Mouse (Mus musculus) MEL (cell line): ENCODE data around the gene Trappc11. TPM values are rescaled to one million over a fixed set of nuclear protein-coding genes. Genes with fewer than 3 reads are reported as not detected.

Experiments used
- DNase-seq: peaks from one replicate; pipeline ENCODE4 v3.0.0; 2011; ENCODE audit warnings: low read depth, low spot score
- H3K27ac ChIP-seq: 2 replicates; pipeline ENCODE4 v1.5.1; 2012; ENCODE audit warnings: low read depth, mild to moderate bottlenecking, control low read depth, low read length, moderate library complexity; ENCODE audit not compliant: control insufficient read depth
- H3K27me3 ChIP-seq, 2 experiments: fragments of 150-350 bp in 1 of 2; sonication (generic) in 1 of 2; 2 replicates each; pipeline ENCODE4 v1.6.1; 2012; ENCODE audit warnings: low read length in 2 of 2, mild to moderate bottlenecking in 2 of 2, improper control_type of control experiment in 1 of 2, moderate library complexity in 1 of 2; ENCODE audit not compliant: insufficient read depth in 2 of 2, control insufficient read depth in 1 of 2
- H3K36me3 ChIP-seq, 2 experiments: 2 replicates each; pipeline ENCODE4 v1.6.1; 2012 to 2014; ENCODE audit warnings: low read length in 2 of 2, improper control_type of control experiment in 1 of 2, inconsistent platforms in 1 of 2, mild to moderate bottlenecking in 1 of 2; ENCODE audit not compliant: insufficient read depth in 2 of 2, control insufficient read depth in 1 of 2
- H3K4me1 ChIP-seq, 2 experiments: fragments of 150-350 bp in 1 of 2; sonication (generic) in 1 of 2; 2 replicates each; pipeline ENCODE4 v1.6.1; 2012; ENCODE audit warnings: low read length in 2 of 2, improper control_type of control experiment in 1 of 2, mild to moderate bottlenecking in 1 of 2; ENCODE audit not compliant: insufficient read depth in 2 of 2, control insufficient read depth in 1 of 2
- H3K4me3 ChIP-seq, 2 experiments: fragments of 150-350 bp in 1 of 2; sonication (generic) in 1 of 2; 2 replicates each; pipeline ENCODE4 v1.5.1; 2012; ENCODE audit warnings: low read depth in 2 of 2, low read length in 2 of 2, mild to moderate bottlenecking in 2 of 2, moderate library complexity in 2 of 2, control low read depth in 1 of 2, improper control_type of control experiment in 1 of 2; ENCODE audit not compliant: control insufficient read depth in 1 of 2, insufficient read depth in 1 of 2
- H3K79me2 ChIP-seq: 2 replicates; pipeline ENCODE4 v1.6.1; 2012; ENCODE audit warnings: mild to moderate bottlenecking, low read length, moderate library complexity; ENCODE audit not compliant: control insufficient read depth, poor library complexity, insufficient read depth
- H3K9ac ChIP-seq: 2 replicates; pipeline ENCODE4 v1.6.1; 2012; ENCODE audit warnings: low read depth, mild to moderate bottlenecking, control low read depth, low read length, moderate library complexity; ENCODE audit not compliant: control insufficient read depth, poor library complexity, severe bottlenecking
- H3K9me3 ChIP-seq: fragments of 150-350 bp; sonication (generic); replicated peaks from 2 replicates; pipeline ENCODE4 v1.6.1; 2012; ENCODE audit warnings: mild to moderate bottlenecking, low read length, improper control_type of control experiment, moderate library complexity; ENCODE audit not compliant: insufficient read depth
- CHD1 ChIP-seq: IDR thresholded peaks from 2 replicates; pipeline ENCODE4 v1.6.1; 2012; ENCODE audit warnings: low read depth, mild to moderate bottlenecking, inconsistent platforms, low read length, improper control_type of control experiment
- CHD2 ChIP-seq: IDR thresholded peaks from 2 replicates; pipeline ENCODE4 v1.6.1; 2011; ENCODE audit warnings: low read length, improper control_type of control experiment
- CTCF ChIP-seq, 3 experiments: IDR thresholded peaks in 2 of 3; conservative IDR thresholded peaks in 1 of 3; 2 replicates each; pipeline ENCODE4 v1.5.1; 2011 to 2012; ENCODE audit warnings: low read length in 3 of 3, low read depth in 2 of 3, mild to moderate bottlenecking in 2 of 3, improper control_type of control experiment in 1 of 3, inconsistent platforms in 1 of 3, mixed read lengths in 1 of 3, moderate library complexity in 1 of 3; ENCODE audit not compliant: control insufficient read depth in 1 of 3, insufficient read depth in 1 of 3, poor library complexity in 1 of 3, severe bottlenecking in 1 of 3
- ETS1 ChIP-seq: IDR thresholded peaks from 2 replicates; pipeline ENCODE4 v1.6.1; 2012; ENCODE audit warnings: low read depth, mild to moderate bottlenecking, inconsistent platforms, low read length, improper control_type of control experiment, moderate library complexity
- GABPA ChIP-seq: IDR thresholded peaks from 2 replicates; pipeline ENCODE4 v1.6.1; 2012; ENCODE audit warnings: low read depth, mild to moderate bottlenecking, inconsistent platforms, low read length, improper control_type of control experiment, moderate library complexity
- GATA1 ChIP-seq: IDR thresholded peaks from 2 replicates; pipeline ENCODE4 v1.6.1; 2011; ENCODE audit warnings: low read depth, low read length, improper control_type of control experiment
- HCFC1 ChIP-seq: IDR thresholded peaks from 2 replicates; pipeline ENCODE4 v1.6.1; 2012; ENCODE audit warnings: low read depth, mild to moderate bottlenecking, inconsistent platforms, low read length, improper control_type of control experiment, moderate library complexity
- KAT2A ChIP-seq: conservative IDR thresholded peaks from 2 replicates; pipeline ENCODE4 v1.6.1; 2012; ENCODE audit warnings: low read depth, low read length, improper control_type of control experiment, inconsistent platforms
- MEF2A ChIP-seq: IDR thresholded peaks from 2 replicates; pipeline ENCODE4 v1.6.1; 2014; ENCODE audit warnings: low read depth, mild to moderate bottlenecking, inconsistent platforms, low read length, improper control_type of control experiment; ENCODE audit not compliant: poor library complexity, insufficient replicate concordance, severe bottlenecking; ENCODE audit errors: extremely low read depth
- MXI1 ChIP-seq: IDR thresholded peaks from 2 replicates; pipeline ENCODE4 v1.6.1; 2011; ENCODE audit warnings: mild to moderate bottlenecking, low read depth, low read length, improper control_type of control experiment
- MYC ChIP-seq: IDR thresholded peaks from 2 replicates; pipeline ENCODE4 v1.6.1; 2011; ENCODE audit warnings: low read depth, mild to moderate bottlenecking, low read length, improper control_type of control experiment, moderate library complexity
- NELFE ChIP-seq: IDR thresholded peaks from 2 replicates; pipeline ENCODE4 v1.6.1; 2011; ENCODE audit warnings: low read depth, low read length, improper control_type of control experiment
- POLR2A ChIP-seq, 2 experiments: IDR thresholded peaks; 2 replicates each; pipeline ENCODE4 v1.6.1; 2011 to 2012; ENCODE audit warnings: low read length in 2 of 2, mild to moderate bottlenecking in 2 of 2, control low read depth in 1 of 2, improper control_type of control experiment in 1 of 2, low read depth in 1 of 2, moderate library complexity in 1 of 2; ENCODE audit not compliant: control insufficient read depth in 1 of 2, insufficient read depth in 1 of 2, poor library complexity in 1 of 2
- POLR2AphosphoS5 ChIP-seq: IDR thresholded peaks from 2 replicates; pipeline ENCODE4 v1.6.1; 2012; ENCODE audit warnings: low read depth, borderline replicate concordance, mild to moderate bottlenecking, inconsistent platforms, low read length, moderate library complexity, mixed read lengths
- RCOR1 ChIP-seq: IDR thresholded peaks from 2 replicates; pipeline ENCODE4 v1.6.1; 2012; ENCODE audit warnings: low read depth, mild to moderate bottlenecking, inconsistent platforms, low read length, improper control_type of control experiment
- SMC3 ChIP-seq: IDR thresholded peaks from 2 replicates; pipeline ENCODE4 v1.6.1; 2011; ENCODE audit warnings: low read depth, low read length, improper control_type of control experiment
- TAL1 ChIP-seq: IDR thresholded peaks from 2 replicates; pipeline ENCODE4 v1.6.1; 2012; ENCODE audit warnings: mild to moderate bottlenecking, inconsistent platforms, low read length, moderate library complexity, mixed read lengths
- UBTF ChIP-seq: IDR thresholded peaks from 2 replicates; pipeline ENCODE4 v1.6.1; 2012; ENCODE audit warnings: low read depth, mild to moderate bottlenecking, inconsistent platforms, low read length, improper control_type of control experiment, moderate library complexity, borderline replicate concordance; ENCODE audit not compliant: insufficient read depth
- USF2 ChIP-seq, 2 experiments: IDR thresholded peaks; 2 replicates each; pipeline ENCODE4 v1.6.1; 2011 to 2012; ENCODE audit warnings: improper control_type of control experiment in 2 of 2, low read length in 2 of 2, borderline replicate concordance in 1 of 2, inconsistent platforms in 1 of 2, low read depth in 1 of 2, mild to moderate bottlenecking in 1 of 2; ENCODE audit not compliant: insufficient read depth in 1 of 2
- ZC3H11A ChIP-seq: IDR thresholded peaks from 2 replicates; pipeline ENCODE4 v1.6.1; 2012; ENCODE audit warnings: low read depth, mild to moderate bottlenecking, inconsistent platforms, low read length, improper control_type of control experiment
- ZNF384 ChIP-seq: IDR thresholded peaks from 2 replicates; pipeline ENCODE4 v1.6.1; 2012; ENCODE audit warnings: low read depth, mild to moderate bottlenecking, inconsistent platforms, low read length, improper control_type of control experiment
- polyA plus RNA-seq, 2 experiments: library from polyadenylated mRNA; stranded (reverse) in 1 of 2; unstranded in 1 of 2; fragments of >175 nt in 1 of 2; fragments of >200 nt in 1 of 2; gene quantifications; 2 replicates each; pipeline versions ENCODE4 v1.2.1 to v1.2.4; 2012; ENCODE audit warnings: low replicate concordance in 2 of 2, low read depth in 1 of 2; ENCODE audit not compliant: insufficient read length in 2 of 2, insufficient read depth in 1 of 2, missing spikeins in 1 of 2
- total RNA-seq: library from RNA; depleted of rRNA; stranded (reverse); fragments of 300-350 nt; gene quantifications from 2 replicates; pipeline ENCODE4 v1.2.3, GENCODE M21; 2012

Gene Trappc11
- total and polyA plus RNA-seq, 3 experiments, result 22.8 to 30.1 TPM; not detected in 1

GRCm38 (mm10) chr8:47547102-47547501 is 13.8 kb upstream of the Trappc11 start:
- Histone ChIP-seq H3K9ac (no peak overlapping the region), H3K36me3 (peaks cover 0 to 25% of the 10 kb centered on the region in 2 experiments; a peak in 2 of 4 replicates), H3K4me1 (no peaks in the 10 kb centered on the region), H3K79me2 (no peaks in the 10 kb centered on the region), H3K27ac (no peak overlapping the region), H3K9me3 (no peaks in the 10 kb centered on the region), H3K4me3 (no peak overlapping the region), H3K27me3 (no peaks in the 10 kb centered on the region)
- DNase-seq, result no peak
- no peak for TF ChIP-seq KAT2A
- no peak for TF ChIP-seq TAL1
- no peak for TF ChIP-seq ZNF384
- no peak for TF ChIP-seq ZC3H11A
- TF ChIP-seq RCOR1, result no peak
- no peak for TF ChIP-seq GABPA
- TF ChIP-seq POLR2A (IDR thresholded peaks at IDR 0.05; ENCODE audit: control insufficient read depth in 1 of 2, insufficient read depth in 1 of 2, low read depth in 1 of 2, low read length in 2 of 2, poor library complexity in 1 of 2), result no peak
- TF ChIP-seq ETS1, result no peak
- no peak for TF ChIP-seq CHD2
- no peak for TF ChIP-seq MXI1
- no peak for TF ChIP-seq SMC3

DNA sequence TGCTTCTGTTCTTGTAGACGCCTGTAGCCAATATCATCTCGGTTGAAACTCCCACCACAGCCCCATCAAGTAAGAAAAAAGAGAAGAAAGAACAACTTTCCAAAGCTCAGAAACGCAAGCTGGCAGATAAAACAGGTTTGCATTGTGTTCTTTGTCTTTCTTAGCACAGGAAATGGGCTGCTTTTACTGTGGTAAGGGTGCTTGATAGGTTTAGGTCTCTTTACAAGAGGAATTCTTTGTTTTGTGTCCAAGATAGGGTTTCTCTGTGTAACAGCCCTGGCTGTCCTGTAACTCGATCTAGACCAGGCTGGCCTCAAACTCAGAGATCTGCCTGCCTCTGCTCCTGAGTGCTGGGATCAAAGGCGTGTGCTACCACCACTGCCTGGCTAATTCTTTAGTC is 10.8 kb upstream of the Trappc11 start:
- Histone ChIP-seq H3K79me2 (no peaks in the 10 kb centered on the region), H3K27me3 (no peaks in the 10 kb centered on the region), H3K36me3 (peaks cover 0 to 27% of the 10 kb centered on the region in 2 experiments; a peak in 2 of 4 replicates), H3K9me3 (no peaks in the 10 kb centered on the region), H3K4me3 (no peak overlapping the region), H3K9ac (no peak overlapping the region), H3K27ac (no peak overlapping the region), H3K4me1 (no peaks in the 10 kb centered on the region)
- DNase-seq, result no peak
- TF ChIP-seq UBTF (no peak), CHD1 (no peak), CTCF (IDR thresholded peaks at IDR 0.05 in 2 of 3, conservative IDR thresholded peaks at IDR 0.05 in 1 of 3; ENCODE audit: control insufficient read depth in 1 of 3, insufficient read depth in 1 of 3, low read depth in 2 of 3, low read length in 3 of 3, poor library complexity in 1 of 3, severe bottlenecking in 1 of 3) (no peak), TAL1 (no peak), GATA1 (no peak), USF2 (IDR thresholded peaks at IDR 0.05; ENCODE audit: borderline replicate concordance in 1 of 2, insufficient read depth in 1 of 2, low read depth in 1 of 2, low read length in 2 of 2) (no peak), ZC3H11A (no peak), MEF2A (no peak), POLR2AphosphoS5 (no peak), ZNF384 (no peak), MYC (no peak), RCOR1 (no peak), GABPA (no peak), NELFE (no peak), HCFC1 (no peak)
